Mouse (Mus musculus) heart, postnatal 4 days (tissue): ENCODE measurements around the gene Brip1. TPM values are rescaled to one million over a fixed set of nuclear protein-coding genes. Genes with fewer than 3 reads are reported as not detected.

ENCODE experiments used
- DNase-seq: peaks from one replicate; pipeline ENCODE4 v3.0.0; 2021
- total RNA-seq, 2 experiments: library from RNA; stranded (reverse); gene quantifications; 2 replicates each; pipeline ENCODE4 v1.2.3; 2021

Gene Brip1
- total RNA-seq, 2 experiments from 2014 or later = 5.2 to 5.6 TPM

DNA sequence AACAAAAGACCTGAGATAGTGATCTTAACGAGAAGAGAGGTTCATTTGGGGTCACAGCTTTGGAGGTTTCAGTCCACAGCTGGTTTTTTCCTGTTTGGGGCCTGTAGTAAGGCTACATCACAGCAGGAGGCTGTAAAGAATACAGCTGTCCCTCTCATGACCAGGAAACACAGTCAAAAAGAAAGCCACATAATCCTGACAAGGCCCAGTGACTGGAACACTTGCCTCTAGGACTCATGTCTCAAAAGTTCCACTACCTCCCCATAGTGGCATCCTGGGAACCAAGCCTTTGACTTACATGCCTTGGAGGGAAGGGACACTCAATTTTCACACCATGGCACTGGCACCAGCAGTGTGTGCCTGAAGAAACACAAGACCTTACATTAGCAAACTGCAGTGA lies 181.0 kb downstream of the Brip1 start:
- no peak for DNase-seq

DNA sequence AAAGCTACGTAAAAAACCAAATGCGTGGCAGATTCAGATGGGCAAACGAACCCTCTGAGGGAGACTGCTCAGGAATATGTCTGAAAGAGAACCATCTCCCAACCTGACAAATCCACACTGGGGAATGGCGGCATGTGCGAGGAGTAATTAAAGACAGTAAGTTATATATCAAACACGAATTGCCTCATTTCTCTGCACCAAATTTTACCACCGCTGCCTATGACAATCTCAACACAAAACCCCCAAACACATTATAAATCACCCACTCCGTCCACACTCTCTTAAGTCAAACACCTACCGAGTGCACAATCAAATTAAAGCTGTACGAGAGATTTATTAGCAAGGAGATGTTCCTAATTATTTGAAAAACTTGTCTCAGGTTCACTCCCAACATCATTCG lies 184.8 kb downstream of the Brip1 start:
- DNase-seq = no peak

DNA sequence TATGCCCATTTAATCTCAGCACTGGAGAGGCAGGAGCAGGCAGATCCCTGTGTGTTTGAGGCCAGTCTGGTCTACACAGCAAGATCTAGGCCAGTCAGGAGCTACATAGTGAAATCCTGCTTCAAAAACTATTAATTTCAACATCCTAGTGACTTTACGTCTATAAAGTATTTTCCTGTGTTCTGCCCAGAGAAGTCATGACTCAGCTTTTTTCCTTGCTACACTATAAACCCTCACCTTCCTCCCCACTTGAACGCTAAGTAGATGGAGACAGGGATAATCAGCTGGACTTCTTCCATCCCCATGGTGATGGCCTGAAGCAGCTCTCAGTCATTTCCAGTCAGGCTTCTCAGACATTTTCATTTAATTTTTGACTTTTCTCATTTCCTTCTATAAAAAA lies 187.9 kb downstream of the Brip1 start:
- DNase-seq = no peak

DNA sequence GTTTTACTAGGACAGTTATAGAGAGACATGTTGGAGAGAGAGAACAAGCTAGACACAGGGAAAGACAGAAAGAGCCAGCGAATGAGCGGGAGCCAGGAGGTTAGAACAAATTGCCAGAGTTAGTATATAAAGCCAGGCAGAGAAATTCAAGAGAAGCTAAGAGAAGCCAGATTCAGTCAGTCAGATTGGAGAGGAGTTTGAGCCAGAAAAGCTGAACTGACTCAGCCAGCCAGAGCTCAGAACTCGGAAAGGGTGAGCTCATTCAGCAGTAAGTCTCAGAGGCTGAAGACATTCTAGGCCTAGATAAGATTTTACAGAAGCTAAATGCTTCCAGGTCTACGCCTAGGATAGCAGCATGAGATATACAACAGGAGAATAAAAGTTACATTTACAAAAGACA lies 190.5 kb downstream of the Brip1 start:
- no peak for DNase-seq

DNA sequence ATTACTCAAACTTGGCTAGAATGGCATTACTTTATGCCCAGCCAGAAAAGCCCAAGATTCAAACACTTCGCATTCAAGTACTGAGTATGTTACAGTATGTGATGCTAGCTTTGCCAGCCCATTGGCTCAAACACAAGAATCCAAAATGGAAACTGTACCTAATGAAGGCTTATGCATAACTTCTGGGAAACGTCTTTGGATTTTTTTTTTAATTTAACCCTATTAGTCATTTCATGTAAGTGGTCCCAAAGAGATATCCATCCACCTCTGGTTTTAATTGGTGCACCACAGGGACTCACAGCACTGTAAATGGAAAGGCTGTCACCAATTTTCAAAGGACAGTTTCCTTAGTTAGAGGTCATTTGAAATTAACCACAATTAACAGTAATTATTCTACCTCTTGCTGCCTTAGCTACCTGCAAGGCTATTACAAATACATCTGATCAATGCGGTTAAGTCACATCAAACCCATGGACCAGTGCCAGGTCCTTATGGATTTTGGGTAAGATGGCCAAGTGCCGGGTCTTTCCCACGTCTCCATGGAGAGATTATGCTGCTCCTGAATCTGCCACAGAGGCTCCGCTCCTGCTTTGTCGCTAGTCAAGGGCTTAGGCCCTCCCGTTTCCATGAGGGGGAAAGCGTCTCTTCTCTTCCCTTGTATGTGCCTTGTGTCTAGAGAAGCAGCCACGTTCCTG lies 192.6 kb downstream of the Brip1 start:
- no peak for DNase-seq

Other genes starting within 250 kb of the Brip1 start
- gene Ints2, start 56.4 kb upstream of the Brip1 start, total RNA-seq = 10 to 100 TPM in 1 of 2 experiments, 1 to 10 TPM in 1; 9.8 to 13.4 TPM
- 10 to 100 TPM; 41.9 to 43.1 TPM for gene Med13, start 156.4 kb upstream of the Brip1 start, total RNA-seq